Mouse (Mus musculus): ENCODE data around the gene Tuba1a.

DNA sequence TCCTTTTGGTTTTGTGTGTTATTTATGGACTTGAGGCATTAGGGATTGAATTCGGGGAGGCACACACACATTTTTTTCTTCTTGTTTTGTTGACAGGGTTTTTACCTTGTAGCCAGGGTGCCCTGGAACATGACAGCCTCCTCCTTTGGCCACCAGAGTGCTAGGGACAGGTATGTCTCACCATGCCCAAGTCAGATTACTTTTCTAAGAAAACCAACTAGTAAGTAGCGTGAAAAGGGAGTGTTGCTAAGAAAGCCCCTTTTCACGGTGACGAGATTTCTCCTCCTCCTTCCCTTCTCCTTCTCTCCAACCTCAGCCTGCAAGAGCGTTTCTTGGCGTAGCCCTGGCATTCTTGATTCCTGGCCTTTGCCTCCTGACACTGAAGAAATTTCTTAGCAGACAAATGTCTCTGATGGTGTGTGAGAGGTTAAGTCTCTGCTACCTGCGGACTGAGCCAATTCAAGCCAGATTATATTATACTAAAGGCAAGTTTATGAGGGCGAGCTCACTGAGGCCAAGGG is 34.2 kb upstream of the Tuba1a start:
- no peak for TF ChIP-seq CTCF (IDR thresholded peaks at IDR 0.05; ENCODE audit: borderline replicate concordance, control insufficient read depth, extremely low read depth, insufficient read depth, low read length, poor library complexity)
- TF ChIP-seq POLR2A (IDR thresholded peaks at IDR 0.05; ENCODE audit: control insufficient read depth, extremely low read depth, insufficient read depth, low read length, poor library complexity) = no peak

All from thymus, adult 2 months (tissue).